Mouse (Mus musculus) brain, embryonic 14.5 days (tissue): ENCODE measurements around the gene Dach1.

ENCODE experiments used
- CTCF ChIP-seq: fragments of 200-500 bp; IDR thresholded peaks from 2 replicates; pipeline ENCODE4 v1.5.1; 2012; ENCODE audit warnings: inconsistent platforms, mild to moderate bottlenecking, moderate library complexity, borderline replicate concordance; ENCODE audit not compliant: insufficient read depth, insufficient read length; ENCODE audit errors: extremely low read depth
- POLR2A ChIP-seq: fragments of 200-500 bp; IDR thresholded peaks from 2 replicates; pipeline ENCODE4 v1.6.1; 2012; ENCODE audit warnings: mild to moderate bottlenecking, inconsistent platforms, borderline replicate concordance; ENCODE audit not compliant: poor library complexity, insufficient read depth, insufficient read length, severe bottlenecking; ENCODE audit errors: extremely low read depth

GRCm38 (mm10) chr14:97944643-97945268, 224.8 kb downstream of the Dach1 start:
- TF ChIP-seq CTCF: no peak
- no peak for TF ChIP-seq POLR2A
